Mouse (Mus musculus): Measurements from ENCODE around the gene Arhgdib. TPM values are rescaled to one million over a fixed set of nuclear protein-coding genes. Genes with fewer than 3 reads are reported as not detected.

The Arhgdib gene
- polyA plus RNA-seq, 1 experiment from 2014 or later = 152 TPM

- Histone ChIP-seq H3K4me1 (ENCODE audit: control insufficient read depth, insufficient read depth, low read length) (no peaks in the 10 kb centered on the region), H3K4me3 (ENCODE audit: low read length) (no peak overlapping the region), H3K9me3 (replicated peaks; ENCODE audit: control insufficient read depth, low read length) (no peaks in the 10 kb centered on the region), H3K27me3 (ENCODE audit: control insufficient read depth, insufficient read depth, low read length) (no peaks in the 10 kb centered on the region), H3K36me3 (ENCODE audit: control insufficient read depth, insufficient read depth) (peaks cover 5% of the 10 kb centered on the region), H3K9ac (ENCODE audit: low read length) (peak overlapping the region; percentile 47; the same call in 1 of the 2 replicates), H3K27ac (ENCODE audit: low read length) (no peak overlapping the region), H3K4me2 (ENCODE audit: low read depth, low read length) (no peak overlapping the region)
- WGBS = 33% methylated on average over 16 of the region's 16 CpGs
- 0 out of 2 replicates have a peak, but pooled peaks have one; percentile 3 for ATAC-seq (replicated peaks; ENCODE audit: extremely low read depth, insufficient read depth, low FRiP score)
These were observed 21.1 kb downstream of the Arhgdib start for GRCm38 (mm10) chr6:136920320-136921257.

DNA sequence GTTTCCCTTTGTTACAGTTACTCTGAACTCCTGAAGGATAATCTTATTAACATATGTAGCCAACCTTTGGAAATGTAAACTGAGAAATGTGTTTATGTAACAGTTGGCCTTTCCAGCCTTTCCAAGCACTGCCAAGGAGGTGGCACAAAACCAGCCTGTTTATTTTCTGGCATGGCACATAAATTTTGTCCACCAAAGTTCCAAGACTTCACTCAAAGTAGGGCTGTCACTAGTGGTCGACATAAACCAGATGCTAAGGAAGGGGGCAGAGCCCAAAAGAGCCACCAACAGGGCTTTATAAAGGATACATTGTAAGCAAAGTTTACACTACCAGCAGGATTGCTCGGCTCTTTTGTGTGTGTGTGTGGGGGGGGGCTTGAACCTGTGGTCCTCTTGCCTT, 23.8 kb downstream of the Arhgdib start:
- Histone ChIP-seq H3K27ac (ENCODE audit: low read length) (no peak overlapping the region), H3K27me3 (ENCODE audit: control insufficient read depth, insufficient read depth, low read length) (no peaks in the 10 kb centered on the region), H3K36me3 (ENCODE audit: control insufficient read depth, insufficient read depth) (no peaks in the 10 kb centered on the region), H3K9ac (ENCODE audit: low read length) (no peak overlapping the region), H3K4me1 (ENCODE audit: control insufficient read depth, insufficient read depth, low read length) (peaks cover 2% of the 10 kb centered on the region; the same call in 1 of the 2 replicates), H3K4me3 (ENCODE audit: low read length) (no peak overlapping the region), H3K9me3 (replicated peaks; ENCODE audit: control insufficient read depth, low read length) (0 out of 2 replicates have a peak, but pooled peaks cover 3% of the 10 kb centered on the region), H3K4me2 (ENCODE audit: low read depth, low read length) (no peak overlapping the region)
- 11% methylated on average over 2 of the region's 2 CpGs for WGBS
- ATAC-seq (replicated peaks; ENCODE audit: extremely low read depth, insufficient read depth, low FRiP score) = no peak; the same call in 1 of the 2 replicates

GRCm38 (mm10) chr6:136915721-136916395, 25.8 kb downstream of the Arhgdib start:
- Histone ChIP-seq H3K9ac (ENCODE audit: low read length) (no peak overlapping the region), H3K36me3 (ENCODE audit: control insufficient read depth, insufficient read depth) (no peaks in the 10 kb centered on the region), H3K27me3 (ENCODE audit: control insufficient read depth, insufficient read depth, low read length) (no peaks in the 10 kb centered on the region), H3K4me1 (ENCODE audit: control insufficient read depth, insufficient read depth, low read length) (peaks cover 2% of the 10 kb centered on the region; the same call in 1 of the 2 replicates), H3K27ac (ENCODE audit: low read length) (no peak overlapping the region; the same call in 1 of the 2 replicates), H3K4me2 (ENCODE audit: low read depth, low read length) (no peak overlapping the region), H3K9me3 (replicated peaks; ENCODE audit: control insufficient read depth, low read length) (0 out of 2 replicates have a peak, but pooled peaks cover 3% of the 10 kb centered on the region), H3K4me3 (ENCODE audit: low read length) (no peak overlapping the region)
- 72% methylated on average over 8 of the region's 8 CpGs for WGBS
- ATAC-seq (replicated peaks; ENCODE audit: extremely low read depth, insufficient read depth, low FRiP score) = no peak

DNA sequence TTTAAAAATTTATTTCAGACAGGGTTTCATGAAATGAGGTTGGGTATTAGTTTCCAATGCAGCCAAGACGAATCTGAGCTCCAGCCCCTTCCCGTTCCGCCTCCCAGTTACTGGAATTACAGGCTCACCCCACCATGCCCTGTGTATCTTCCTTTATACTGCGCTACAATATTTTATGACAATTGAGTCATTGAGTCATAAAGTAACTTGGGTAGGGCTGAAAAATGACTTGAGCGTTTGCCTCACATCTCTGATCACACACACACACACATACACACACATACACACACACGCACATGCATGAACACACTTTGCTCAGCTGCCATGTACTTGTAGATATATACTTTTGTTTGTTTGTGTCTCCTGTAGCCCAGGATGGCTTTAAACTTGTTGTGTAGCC, 27.5 kb downstream of the Arhgdib start:
- WGBS = 94% methylated on average over 6 of the region's 6 CpGs
- 0 out of 2 replicates have a peak, but pooled peaks cover 3% of the 10 kb centered on the region for H3K9me3 ChIP-seq (replicated peaks; ENCODE audit: control insufficient read depth, low read length)
- no peak overlapping the region for H3K4me2 ChIP-seq (ENCODE audit: low read depth, low read length)
- peak overlapping the region; percentile 37; the same call in 1 of the 2 replicates for H3K27ac ChIP-seq (ENCODE audit: low read length)
- H3K4me3 ChIP-seq (ENCODE audit: low read length) = no peak overlapping the region
- no peaks in the 10 kb centered on the region for H3K27me3 ChIP-seq (ENCODE audit: control insufficient read depth, insufficient read depth, low read length)
- no peak for ATAC-seq (replicated peaks; ENCODE audit: extremely low read depth, insufficient read depth, low FRiP score)
- H3K9ac ChIP-seq (ENCODE audit: low read length) = no peak overlapping the region
- peaks cover 11% of the 10 kb centered on the region for H3K4me1 ChIP-seq (ENCODE audit: control insufficient read depth, insufficient read depth, low read length)
- no peaks in the 10 kb centered on the region for H3K36me3 ChIP-seq (ENCODE audit: control insufficient read depth, insufficient read depth)

DNA sequence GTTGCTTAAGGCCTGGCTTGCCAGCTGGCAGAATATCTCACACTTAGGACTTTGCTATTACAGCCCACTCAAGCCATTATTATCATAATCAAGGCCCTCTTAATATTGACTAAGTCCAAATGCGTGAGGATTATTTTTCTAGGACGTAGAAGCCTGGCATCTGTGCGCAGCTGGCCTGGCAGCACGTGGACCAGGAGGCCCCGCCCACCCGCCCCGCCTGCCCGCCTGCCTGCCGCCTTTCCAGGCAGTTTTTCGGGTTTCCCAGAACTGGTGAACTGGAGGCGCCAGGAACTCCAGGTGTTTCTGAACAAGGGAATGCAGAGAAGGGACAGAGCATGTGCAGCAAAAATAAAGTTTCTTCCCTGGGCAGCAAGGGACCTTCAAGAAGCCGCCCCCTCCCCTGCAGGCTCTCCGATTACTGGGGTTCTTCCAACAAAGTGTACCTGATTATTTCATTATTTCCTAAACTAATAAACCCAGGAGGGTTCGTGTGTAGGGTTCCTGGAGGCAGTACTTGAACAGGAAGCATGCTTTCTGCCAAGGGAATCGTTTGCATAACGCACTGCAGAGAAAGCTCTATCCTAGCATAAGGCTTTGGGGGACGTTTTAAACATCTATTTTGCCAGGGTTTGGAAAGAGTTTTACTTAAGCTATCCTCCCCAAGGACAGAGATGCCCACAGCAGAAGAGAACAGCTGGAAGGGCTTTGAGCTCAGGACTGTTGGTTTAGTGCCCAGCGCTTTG, 28.1 kb downstream of the Arhgdib start:
- H3K9me3 ChIP-seq (replicated peaks; ENCODE audit: control insufficient read depth, low read length) = 0 out of 2 replicates have a peak, but pooled peaks cover 3% of the 10 kb centered on the region
- peak overlapping the region; percentile 50 for H3K4me2 ChIP-seq (ENCODE audit: low read depth, low read length)
- H3K27ac ChIP-seq (ENCODE audit: low read length) = peak overlapping the region; percentile 37; the same call in 1 of the 2 replicates
- H3K36me3 ChIP-seq (ENCODE audit: control insufficient read depth, insufficient read depth) = no peaks in the 10 kb centered on the region
- H3K4me3 ChIP-seq (ENCODE audit: low read length) = peak overlapping the region; percentile 17; the same call in 1 of the 2 replicates
- H3K27me3 ChIP-seq (ENCODE audit: control insufficient read depth, insufficient read depth, low read length) = no peaks in the 10 kb centered on the region
- H3K9ac ChIP-seq (ENCODE audit: low read length) = peak overlapping the region; percentile 39; the same call in 1 of the 2 replicates
- no peak for ATAC-seq (replicated peaks; ENCODE audit: extremely low read depth, insufficient read depth, low FRiP score)
- WGBS = 22% methylated on average over 18 of the region's 18 CpGs
- peaks cover 11% of the 10 kb centered on the region for H3K4me1 ChIP-seq (ENCODE audit: control insufficient read depth, insufficient read depth, low read length)

GRCm38 (mm10) chr6:136912751-136913265, 28.9 kb downstream of the Arhgdib start:
- Histone ChIP-seq H3K9ac (ENCODE audit: low read length) (no peak overlapping the region), H3K4me2 (ENCODE audit: low read depth, low read length) (no peak overlapping the region), H3K4me3 (ENCODE audit: low read length) (no peak overlapping the region), H3K36me3 (ENCODE audit: control insufficient read depth, insufficient read depth) (no peaks in the 10 kb centered on the region), H3K27ac (ENCODE audit: low read length) (no peak overlapping the region), H3K9me3 (replicated peaks; ENCODE audit: control insufficient read depth, low read length) (0 out of 2 replicates have a peak, but pooled peaks cover 3% of the 10 kb centered on the region), H3K4me1 (ENCODE audit: control insufficient read depth, insufficient read depth, low read length) (peaks cover 11% of the 10 kb centered on the region), H3K27me3 (ENCODE audit: control insufficient read depth, insufficient read depth, low read length) (no peaks in the 10 kb centered on the region)
- no peak for ATAC-seq (replicated peaks; ENCODE audit: extremely low read depth, insufficient read depth, low FRiP score)
- 78% methylated on average over 1 of the region's 2 CpGs for WGBS

DNA sequence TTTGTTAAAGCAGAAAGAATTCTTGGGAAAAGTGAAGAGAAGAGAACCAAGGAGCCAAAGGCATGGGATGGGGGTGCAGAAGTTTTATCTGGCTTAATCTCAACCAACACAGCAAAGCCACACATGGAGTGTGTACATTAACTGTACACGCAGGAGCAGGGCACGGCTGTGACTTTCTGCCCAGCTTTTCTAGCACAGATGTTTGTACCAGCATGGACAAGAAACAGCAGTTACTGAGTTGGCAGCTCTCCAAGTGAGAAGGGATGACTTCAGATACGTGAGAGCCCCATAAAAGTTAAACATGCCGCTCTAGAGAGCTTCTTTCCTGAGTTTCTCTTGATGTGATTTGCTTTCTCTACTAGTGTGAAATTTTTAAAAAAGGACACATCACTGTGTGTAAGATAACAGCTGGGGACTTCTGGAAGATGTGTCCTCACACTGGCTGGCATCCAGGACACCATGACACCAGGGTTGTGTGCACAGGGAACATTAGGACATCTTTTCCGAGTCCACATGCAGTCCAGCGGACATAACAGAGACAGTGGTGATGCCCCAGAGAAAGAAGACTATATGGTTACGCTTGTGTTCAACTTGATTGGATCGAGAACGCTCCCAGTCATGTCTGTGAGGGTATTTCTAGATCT, 31.3 kb downstream of the Arhgdib start:
- Histone ChIP-seq H3K4me2 (ENCODE audit: low read depth, low read length) (no peak overlapping the region), H3K4me1 (ENCODE audit: control insufficient read depth, insufficient read depth, low read length) (peaks cover 11% of the 10 kb centered on the region), H3K9me3 (replicated peaks; ENCODE audit: control insufficient read depth, low read length) (0 out of 2 replicates have a peak, but pooled peaks cover 3% of the 10 kb centered on the region), H3K9ac (ENCODE audit: low read length) (no peak overlapping the region), H3K4me3 (ENCODE audit: low read length) (no peak overlapping the region), H3K36me3 (ENCODE audit: control insufficient read depth, insufficient read depth) (no peaks in the 10 kb centered on the region), H3K27ac (ENCODE audit: low read length) (no peak overlapping the region), H3K27me3 (ENCODE audit: control insufficient read depth, insufficient read depth, low read length) (no peaks in the 10 kb centered on the region)
- WGBS = 50% methylated on average over 9 of the region's 9 CpGs
- 0 out of 2 replicates have a peak, but pooled peaks have one; percentile 23 for ATAC-seq (replicated peaks; ENCODE audit: extremely low read depth, insufficient read depth, low FRiP score)

GRCm38 (mm10) chr6:136906937-136907293, 34.8 kb downstream of the Arhgdib start:
- H3K4me2 ChIP-seq (ENCODE audit: low read depth, low read length) = no peak overlapping the region
- WGBS = 71% methylated on average over 10 of the region's 10 CpGs
- H3K4me3 ChIP-seq (ENCODE audit: low read length) = no peak overlapping the region
- H3K9me3 ChIP-seq (replicated peaks; ENCODE audit: control insufficient read depth, low read length) = no peaks in the 10 kb centered on the region
- no peak overlapping the region for H3K9ac ChIP-seq (ENCODE audit: low read length)
- no peak for ATAC-seq (replicated peaks; ENCODE audit: extremely low read depth, insufficient read depth, low FRiP score)
- peaks cover 12% of the 10 kb centered on the region for H3K4me1 ChIP-seq (ENCODE audit: control insufficient read depth, insufficient read depth, low read length)
- no peaks in the 10 kb centered on the region for H3K27me3 ChIP-seq (ENCODE audit: control insufficient read depth, insufficient read depth, low read length)
- no peaks in the 10 kb centered on the region for H3K36me3 ChIP-seq (ENCODE audit: control insufficient read depth, insufficient read depth)
- H3K27ac ChIP-seq (ENCODE audit: low read length) = no peak overlapping the region

All from heart, embryonic 16.5 days (tissue).